Mouse (Mus musculus): ENCODE results near the gene Mgst3. TPM values are rescaled to one million over a fixed set of nuclear protein-coding genes. Genes with fewer than 3 reads are reported as not detected.

Gene Mgst3
- polyA plus RNA-seq, 1 experiment from 2014 or later, result 72.0 TPM

GRCm38 (mm10) chr1:167385211-167385610 is 8.4 kb downstream of the Mgst3 start:
- 90% methylated on average over 2 of the region's 2 CpGs for WGBS

GRCm38 (mm10) chr1:167384156-167384555 is 9.5 kb downstream of the Mgst3 start:
- Histone ChIP-seq H3K9me3 (no peaks in the 10 kb centered on the region), H3K4me1 (0 out of 2 replicates have a peak, but pooled peaks cover 6% of the 10 kb centered on the region), H3K9ac (no peak overlapping the region), H3K27me3 (replicated peaks) (0 out of 2 replicates have a peak, but pooled peaks cover 4% of the 10 kb centered on the region), H3K36me3 (no peaks in the 10 kb centered on the region), H3K4me2 (replicated peaks) (no peak overlapping the region), H3K4me3 (no peak overlapping the region), H3K27ac (no peak overlapping the region)
- WGBS, result 87% methylated on average over 3 of the region's 3 CpGs
- ATAC-seq (ENCODE audit: low FRiP score, low read depth), result no peak

More at GRCm38 (mm10) chr1:167385211-167385610, 8.4 kb downstream of the Mgst3 start:
- H3K9ac ChIP-seq, result no peak overlapping the region
- H3K4me3 ChIP-seq, result no peak overlapping the region
- 0 out of 2 replicates have a peak, but pooled peaks cover 6% of the 10 kb centered on the region for H3K4me1 ChIP-seq
- H3K9me3 ChIP-seq, result no peaks in the 10 kb centered on the region
- H3K4me2 ChIP-seq (replicated peaks), result no peak overlapping the region
- H3K36me3 ChIP-seq, result no peaks in the 10 kb centered on the region
- H3K27ac ChIP-seq, result no peak overlapping the region
- no peak for ATAC-seq (ENCODE audit: low FRiP score, low read depth)
- 0 out of 2 replicates have a peak, but pooled peaks cover 4% of the 10 kb centered on the region for H3K27me3 ChIP-seq (replicated peaks)

- Histone ChIP-seq H3K36me3 (no peaks in the 10 kb centered on the region), H3K9me3 (no peaks in the 10 kb centered on the region), H3K4me1 (0 out of 2 replicates have a peak, but pooled peaks cover 6% of the 10 kb centered on the region), H3K27ac (no peak overlapping the region), H3K4me2 (replicated peaks) (no peak overlapping the region), H3K9ac (no peak overlapping the region), H3K4me3 (no peak overlapping the region), H3K27me3 (replicated peaks) (no peaks in the 10 kb centered on the region)
- WGBS, result 73% methylated on average over 5 of the region's 5 CpGs
- 0 out of 2 replicates have a peak, but pooled peaks have one; percentile 50 for ATAC-seq (ENCODE audit: low FRiP score, low read depth)
Measured at GRCm38 (mm10) chr1:167383178-167383577, 10.5 kb downstream of the Mgst3 start.

- Histone ChIP-seq H3K4me3 (no peak overlapping the region), H3K9ac (no peak overlapping the region), H3K4me1 (0 out of 2 replicates have a peak, but pooled peaks cover 6% of the 10 kb centered on the region), H3K27ac (no peak overlapping the region), H3K4me2 (replicated peaks) (no peak overlapping the region), H3K9me3 (no peaks in the 10 kb centered on the region), H3K27me3 (replicated peaks) (no peaks in the 10 kb centered on the region), H3K36me3 (no peaks in the 10 kb centered on the region)
- no peak for ATAC-seq (ENCODE audit: low FRiP score, low read depth)
- WGBS, result 64% methylated on average over 5 of the region's 5 CpGs
Measured at GRCm38 (mm10) chr1:167382763-167383162, 10.9 kb downstream of the Mgst3 start.

GRCm38 (mm10) chr1:167382316-167382715 is 11.3 kb downstream of the Mgst3 start:
- no peak overlapping the region for H3K27ac ChIP-seq
- no peak overlapping the region for H3K4me2 ChIP-seq (replicated peaks)
- 0 out of 2 replicates have a peak, but pooled peaks cover 6% of the 10 kb centered on the region for H3K4me1 ChIP-seq
- no peaks in the 10 kb centered on the region for H3K9me3 ChIP-seq
- H3K27me3 ChIP-seq (replicated peaks), result no peaks in the 10 kb centered on the region
- no peaks in the 10 kb centered on the region for H3K36me3 ChIP-seq
- H3K9ac ChIP-seq, result no peak overlapping the region
- ATAC-seq (ENCODE audit: low FRiP score, low read depth), result no peak
- no peak overlapping the region for H3K4me3 ChIP-seq
- WGBS, result 77% methylated on average over 7 of the region's 7 CpGs

GRCm38 (mm10) chr1:167381050-167382015 is 12.3 kb downstream of the Mgst3 start:
- ATAC-seq (ENCODE audit: low FRiP score, low read depth), result no peak
- no peak overlapping the region for H3K4me2 ChIP-seq (replicated peaks)
- 83% methylated on average over 8 of the region's 8 CpGs for WGBS

GRCm38 (mm10) chr1:167380223-167380622 is 13.4 kb downstream of the Mgst3 start:
- Histone ChIP-seq H3K27ac (no peak overlapping the region), H3K27me3 (replicated peaks) (no peaks in the 10 kb centered on the region), H3K4me1 (0 out of 2 replicates have a peak, but pooled peaks cover 6% of the 10 kb centered on the region), H3K4me3 (no peak overlapping the region), H3K36me3 (no peaks in the 10 kb centered on the region; the same call in 1 of the 2 replicates), H3K9me3 (no peaks in the 10 kb centered on the region), H3K9ac (no peak overlapping the region), H3K4me2 (replicated peaks) (no peak overlapping the region)
- WGBS, result 88% methylated on average over 2 of the region's 2 CpGs
- ATAC-seq (ENCODE audit: low FRiP score, low read depth), result no peak

More at GRCm38 (mm10) chr1:167381050-167382015, 12.3 kb downstream of the Mgst3 start:
- Histone ChIP-seq H3K27ac (no peak overlapping the region), H3K9ac (no peak overlapping the region), H3K36me3 (no peaks in the 10 kb centered on the region; the same call in 1 of the 2 replicates), H3K9me3 (no peaks in the 10 kb centered on the region), H3K4me1 (0 out of 2 replicates have a peak, but pooled peaks cover 6% of the 10 kb centered on the region), H3K4me3 (no peak overlapping the region), H3K27me3 (replicated peaks) (no peaks in the 10 kb centered on the region)

- H3K9me3 ChIP-seq, result no peaks in the 10 kb centered on the region
- no peak overlapping the region for H3K4me2 ChIP-seq (replicated peaks)
- no peaks in the 10 kb centered on the region; the same call in 1 of the 2 replicates for H3K36me3 ChIP-seq
- H3K27me3 ChIP-seq (replicated peaks), result no peaks in the 10 kb centered on the region; the same call in 1 of the 2 replicates
- no peak overlapping the region for H3K9ac ChIP-seq
- no peak overlapping the region for H3K4me3 ChIP-seq
- ATAC-seq (ENCODE audit: low FRiP score, low read depth), result no peak
- peaks cover 6% of the 10 kb centered on the region; the same call in 1 of the 2 replicates for H3K4me1 ChIP-seq
- WGBS, result 79% methylated on average over 5 of the region's 5 CpGs
- no peak overlapping the region for H3K27ac ChIP-seq
Measured at GRCm38 (mm10) chr1:167379751-167380150, 13.9 kb downstream of the Mgst3 start.

GRCm38 (mm10) chr1:167378019-167378418 is 15.6 kb downstream of the Mgst3 start:
- Histone ChIP-seq H3K27me3 (replicated peaks) (no peaks in the 10 kb centered on the region; the same call in 1 of the 2 replicates), H3K9me3 (no peaks in the 10 kb centered on the region), H3K27ac (no peak overlapping the region), H3K4me3 (no peak overlapping the region), H3K9ac (no peak overlapping the region), H3K4me1 (peaks cover 11% of the 10 kb centered on the region), H3K36me3 (no peaks in the 10 kb centered on the region; the same call in 1 of the 2 replicates), H3K4me2 (replicated peaks) (no peak overlapping the region)
- ATAC-seq (ENCODE audit: low FRiP score, low read depth), result no peak
- 75% methylated on average over 6 of the region's 6 CpGs for WGBS

GRCm38 (mm10) chr1:167374942-167375341 is 18.7 kb downstream of the Mgst3 start:
- Histone ChIP-seq H3K4me3 (no peak overlapping the region), H3K9ac (no peak overlapping the region), H3K4me1 (peaks cover 6% of the 10 kb centered on the region), H3K9me3 (no peaks in the 10 kb centered on the region), H3K4me2 (replicated peaks) (no peak overlapping the region), H3K36me3 (no peaks in the 10 kb centered on the region; the same call in 1 of the 2 replicates), H3K27ac (no peak overlapping the region), H3K27me3 (replicated peaks) (no peaks in the 10 kb centered on the region; the same call in 1 of the 2 replicates)
- 58% methylated on average over 2 of the region's 2 CpGs for WGBS
- no peak for ATAC-seq (ENCODE audit: low FRiP score, low read depth)

- ATAC-seq (ENCODE audit: low FRiP score, low read depth), result peak; percentile 68
- peaks cover 2% of the 10 kb centered on the region; the same call in 1 of the 2 replicates for H3K36me3 ChIP-seq
- H3K4me1 ChIP-seq, result peaks cover 6% of the 10 kb centered on the region
- H3K4me2 ChIP-seq (replicated peaks), result peak overlapping the region; percentile 23
- no peak overlapping the region for H3K4me3 ChIP-seq
- 20% methylated on average over 15 of the region's 15 CpGs for WGBS
- no peak overlapping the region for H3K27ac ChIP-seq
- H3K9me3 ChIP-seq, result no peaks in the 10 kb centered on the region
- no peaks in the 10 kb centered on the region; the same call in 1 of the 2 replicates for H3K27me3 ChIP-seq (replicated peaks)
- H3K9ac ChIP-seq, result no peak overlapping the region
Measured at GRCm38 (mm10) chr1:167374003-167374784, 19.4 kb downstream of the Mgst3 start.
